Mouse (Mus musculus): ENCODE data around the gene Asic2.

The Asic2 gene

DNA sequence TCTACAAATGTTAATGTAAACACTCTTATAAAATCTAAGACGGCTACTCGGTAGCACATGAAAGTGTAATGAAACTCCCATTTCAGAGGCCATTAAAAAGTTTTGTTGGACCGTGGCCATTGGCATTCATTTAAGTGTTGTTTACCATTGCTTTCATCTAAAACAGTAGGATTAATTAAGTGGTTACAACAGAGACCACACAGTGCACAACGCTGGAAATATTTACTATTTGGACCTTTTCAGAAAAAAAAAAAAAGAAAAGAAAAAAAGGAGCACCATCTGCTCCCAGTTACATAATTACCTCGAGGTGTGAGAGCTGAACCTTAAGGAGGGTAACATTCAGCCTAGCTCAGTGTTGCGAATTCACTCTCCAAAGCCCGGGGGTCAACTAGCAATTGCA lies 1122.8 kb downstream of the Asic2 start:
- DNase-seq (ENCODE audit: low spot score): no peak

DNA sequence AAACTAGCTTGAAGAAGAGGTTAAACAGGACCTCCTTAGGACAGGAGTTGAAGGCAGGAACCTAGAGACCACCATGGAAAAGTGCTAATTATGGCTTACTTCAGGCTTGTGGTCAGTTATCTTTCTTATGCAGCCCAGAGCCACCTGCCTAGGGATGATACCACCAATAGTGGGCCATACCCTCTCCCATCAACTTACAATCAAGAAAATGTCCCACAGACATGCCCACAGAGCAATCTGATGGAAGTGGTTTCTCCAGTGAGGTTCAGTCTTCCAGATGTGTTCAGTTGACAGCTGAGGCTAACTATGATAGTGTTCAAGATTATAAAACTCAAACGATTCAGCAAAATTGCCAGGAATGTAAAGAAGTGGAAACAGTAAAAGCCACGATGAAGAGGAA lies 1124.8 kb downstream of the Asic2 start:
- DNase-seq (ENCODE audit: low spot score): no peak

DNA sequence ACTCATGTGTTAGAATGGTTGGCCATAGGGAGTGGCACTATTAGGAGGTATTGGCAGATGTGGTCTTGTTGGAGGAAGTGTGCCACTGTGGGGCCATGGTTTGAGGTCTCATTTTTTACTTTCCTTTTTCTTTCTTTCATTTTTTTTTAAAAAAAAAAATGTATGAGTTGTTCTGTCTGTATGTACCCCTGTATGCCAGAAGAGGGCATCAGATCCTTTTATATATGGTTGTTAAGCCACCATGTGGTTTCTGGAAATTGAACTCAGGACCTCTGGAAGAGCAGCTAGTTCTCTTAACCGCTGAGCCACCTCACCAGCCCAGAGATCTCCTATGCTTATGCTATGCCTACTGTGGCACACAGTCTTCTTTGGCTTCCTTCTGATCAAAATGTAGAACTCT lies 1129.5 kb downstream of the Asic2 start:
- DNase-seq (ENCODE audit: low spot score): no peak

DNA sequence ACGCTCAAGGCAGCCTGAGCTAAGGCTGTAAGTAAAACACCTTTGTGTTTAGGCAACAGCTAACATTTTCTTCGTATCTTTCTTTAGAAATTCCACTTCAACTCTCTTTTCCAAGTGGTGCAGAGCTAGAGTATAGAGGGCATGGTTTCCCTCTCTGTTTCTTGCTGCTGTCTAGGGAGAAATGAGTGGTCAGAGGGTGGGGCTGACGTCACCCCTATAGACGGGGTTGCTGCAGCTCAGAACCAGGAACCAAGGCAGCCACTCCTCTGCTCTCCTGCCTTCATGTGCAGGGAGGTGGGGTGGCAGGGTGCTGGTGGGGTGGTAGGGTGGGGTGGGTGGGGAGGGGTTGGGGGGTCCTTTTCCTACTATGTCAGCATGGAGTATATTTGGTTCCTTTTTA lies 1132.4 kb downstream of the Asic2 start:
- DNase-seq (ENCODE audit: low spot score): no peak

DNA sequence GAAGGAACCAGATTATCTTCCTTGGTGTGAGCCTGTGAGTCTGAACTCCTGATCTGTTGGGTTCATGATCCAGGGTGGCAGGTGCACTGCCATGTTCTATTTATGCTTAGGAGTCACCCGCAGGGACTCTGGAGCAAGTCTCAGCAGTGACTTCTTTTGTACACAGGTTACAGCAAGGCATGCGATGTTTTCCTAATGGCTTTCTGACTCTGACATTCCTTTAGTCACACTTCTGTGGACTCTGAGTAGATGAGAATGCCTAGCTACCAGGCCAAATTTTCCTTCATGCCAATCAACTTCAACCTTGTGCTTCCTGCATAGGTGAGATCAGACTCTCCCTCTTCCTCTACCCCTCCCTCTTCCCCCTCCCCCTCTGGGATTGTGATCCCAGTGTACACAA lies 1132.9 kb downstream of the Asic2 start:
- DNase-seq (ENCODE audit: low spot score): no peak

All from ovary, postnatal 14 days (tissue).